Mouse (Mus musculus) CH12.LX (cell line): Measurements from ENCODE around the gene Npepps.

Experiments
- CTCF ChIP-seq, 2 experiments: IDR thresholded peaks in 1 of 2; conservative IDR thresholded peaks in 1 of 2; 2 replicates each; pipeline ENCODE4 v1.5.1; 2011 to 2012; ENCODE audit warnings: low read depth in 2 of 2, low read length in 2 of 2, improper control_type of control experiment in 1 of 2, inconsistent platforms in 1 of 2, mild to moderate bottlenecking in 1 of 2, moderate library complexity in 1 of 2
- E2F4 ChIP-seq: IDR thresholded peaks from 2 replicates; pipeline ENCODE4 v1.6.1; 2011; ENCODE audit warnings: low read depth, low read length, improper control_type of control experiment; ENCODE audit not compliant: insufficient replicate concordance
- JUND ChIP-seq: conservative IDR thresholded peaks from 2 replicates; pipeline ENCODE4 v1.6.1; 2011; ENCODE audit warnings: low read depth, low read length, improper control_type of control experiment
- POLR2AphosphoS2 ChIP-seq: IDR thresholded peaks from 2 replicates; pipeline ENCODE4 v1.6.1; 2011; ENCODE audit warnings: low read depth, low read length, improper control_type of control experiment
- RCOR1 ChIP-seq: conservative IDR thresholded peaks from 2 replicates; pipeline ENCODE4 v1.6.1; 2012; ENCODE audit warnings: low read depth, mild to moderate bottlenecking, inconsistent platforms, low read length, improper control_type of control experiment

DNA sequence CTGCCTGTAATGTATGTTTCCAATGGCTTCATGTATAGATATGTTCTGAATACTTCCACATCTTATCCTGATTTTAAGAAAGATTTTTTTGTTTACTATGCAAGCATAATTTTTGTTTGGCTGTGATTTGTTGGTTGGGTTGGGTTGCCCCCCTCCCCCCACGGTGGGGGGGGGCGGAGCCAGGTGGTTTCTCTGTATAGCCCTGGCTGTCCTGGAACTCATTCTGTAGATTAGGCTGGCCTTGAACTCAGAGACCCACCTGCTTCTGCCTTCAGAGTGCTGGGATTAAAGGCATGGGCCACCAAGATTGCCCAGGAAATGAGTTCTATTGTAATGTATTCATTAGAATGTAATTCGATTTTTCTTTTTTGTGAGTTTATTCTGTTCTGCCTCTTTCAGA lies 91.2 kb downstream of the Npepps start:
- TF ChIP-seq RCOR1 (no peak), CTCF (conservative IDR thresholded peaks at IDR 0.05 in 1 of 2, IDR thresholded peaks at IDR 0.05 in 1 of 2; ENCODE audit: low read depth in 2 of 2, low read length in 2 of 2) (no peak), E2F4 (no peak), POLR2AphosphoS2 (no peak), JUND (no peak)
